Mouse (Mus musculus): ENCODE measurements at regions not wholly inside any gene's neighbourhood (a gene's known extent, or its start where the extent isn't known, plus 50 kb on each side); places are given as distances from the start of the nearest gene placed in this dataset.

DNA sequence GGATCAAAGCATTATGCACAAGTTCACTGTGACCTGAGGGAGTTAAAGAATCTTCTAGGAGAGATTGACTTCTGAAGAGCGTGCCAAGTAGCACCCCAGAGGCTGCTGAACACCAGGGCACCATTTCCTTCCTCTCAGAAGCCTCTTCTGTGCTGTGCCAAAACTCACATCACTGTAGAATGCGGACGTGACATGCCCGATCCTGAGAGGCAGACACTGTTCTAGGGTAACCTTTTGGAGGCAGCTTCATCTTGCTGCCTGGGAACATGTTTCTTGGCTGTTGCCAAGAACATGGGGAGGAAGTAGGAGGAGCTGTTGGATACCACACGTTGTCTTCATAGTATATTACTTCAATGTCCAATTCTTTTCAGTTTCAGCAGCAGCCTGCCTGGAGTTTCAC, 114.9 kb upstream of the Dpt start:
- WGBS = 75% methylated on average over 5 of the region's 5 CpGs
- no peaks in the 10 kb centered on the region for H3K4me1 ChIP-seq (ENCODE audit: control insufficient read depth, insufficient read depth, low read length)
- no peak overlapping the region for H3K27ac ChIP-seq (ENCODE audit: low read depth, low read length)
- DNase-seq (ENCODE audit: low spot score) (no peak), ATAC-seq (ENCODE audit: insufficient read depth, low FRiP score, low TSS enrichment) (no peak)
- no peaks in the 10 kb centered on the region for H3K9me3 ChIP-seq (ENCODE audit: control insufficient read depth, low read length)
- no peak overlapping the region for H3K9ac ChIP-seq (ENCODE audit: low read length)
- no peak overlapping the region for H3K4me2 ChIP-seq (ENCODE audit: low read depth)
- no peak overlapping the region for H3K4me3 ChIP-seq (ENCODE audit: low read depth, low read length)
- H3K27me3 ChIP-seq (ENCODE audit: control insufficient read depth, insufficient read depth, low read length) = no peaks in the 10 kb centered on the region
- no peaks in the 10 kb centered on the region for H3K36me3 ChIP-seq (ENCODE audit: control insufficient read depth, insufficient read depth, low read length)

DNA sequence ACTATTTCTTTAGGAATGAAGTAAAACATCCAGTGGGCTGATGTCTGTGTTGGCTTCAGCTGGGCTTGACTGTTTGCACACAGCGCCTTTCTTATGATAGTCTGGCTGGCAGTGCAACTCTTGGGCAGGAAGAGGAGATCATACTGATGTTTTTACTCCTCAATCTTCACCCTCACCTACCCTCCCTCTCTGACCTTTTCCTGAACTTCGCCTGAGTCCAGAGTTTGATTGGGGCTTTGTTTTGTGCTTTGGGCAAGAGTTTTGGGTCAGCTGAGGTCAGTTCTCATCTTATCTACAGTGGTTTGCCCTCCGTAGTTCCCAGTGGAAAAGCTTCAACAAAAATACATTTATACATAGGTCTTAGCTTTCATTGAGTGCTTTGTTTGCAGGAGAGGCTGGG, 118.1 kb upstream of the Dpt start:
- H3K9ac ChIP-seq (ENCODE audit: low read length) = no peak overlapping the region
- ATAC-seq (ENCODE audit: insufficient read depth, low FRiP score, low TSS enrichment) (no peak), DNase-seq (ENCODE audit: low spot score) (no peak)
- H3K9me3 ChIP-seq (ENCODE audit: control insufficient read depth, low read length) = no peaks in the 10 kb centered on the region
- 68% methylated on average over 3 of the region's 3 CpGs for WGBS
- no peaks in the 10 kb centered on the region for H3K36me3 ChIP-seq (ENCODE audit: control insufficient read depth, insufficient read depth, low read length)
- no peaks in the 10 kb centered on the region for H3K27me3 ChIP-seq (ENCODE audit: control insufficient read depth, insufficient read depth, low read length)
- no peak overlapping the region for H3K4me3 ChIP-seq (ENCODE audit: low read depth, low read length)
- H3K27ac ChIP-seq (ENCODE audit: low read depth, low read length) = no peak overlapping the region
- H3K4me1 ChIP-seq (ENCODE audit: control insufficient read depth, insufficient read depth, low read length) = no peaks in the 10 kb centered on the region
- H3K4me2 ChIP-seq (ENCODE audit: low read depth) = no peak overlapping the region

- Histone ChIP-seq H3K4me1 (ENCODE audit: control insufficient read depth, insufficient read depth, low read length) (no peaks in the 10 kb centered on the region), H3K36me3 (ENCODE audit: control insufficient read depth, insufficient read depth, low read length) (no peaks in the 10 kb centered on the region), H3K9me3 (ENCODE audit: control insufficient read depth, low read length) (no peaks in the 10 kb centered on the region), H3K27me3 (ENCODE audit: control insufficient read depth, insufficient read depth, low read length) (no peaks in the 10 kb centered on the region), H3K27ac (ENCODE audit: low read depth, low read length) (no peak overlapping the region), H3K4me2 (ENCODE audit: low read depth) (no peak overlapping the region), H3K4me3 (ENCODE audit: low read depth, low read length) (no peak overlapping the region), H3K9ac (ENCODE audit: low read length) (no peak overlapping the region)
- DNase-seq (ENCODE audit: low spot score) = no peak
- 91% methylated on average over 1 of the region's 1 CpGs for WGBS
- ATAC-seq (ENCODE audit: insufficient read depth, low FRiP score, low TSS enrichment) = no peak
These were observed 144.2 kb upstream of the Dpt start for GRCm38 (mm10) chr1:164652244-164652643.

DNA sequence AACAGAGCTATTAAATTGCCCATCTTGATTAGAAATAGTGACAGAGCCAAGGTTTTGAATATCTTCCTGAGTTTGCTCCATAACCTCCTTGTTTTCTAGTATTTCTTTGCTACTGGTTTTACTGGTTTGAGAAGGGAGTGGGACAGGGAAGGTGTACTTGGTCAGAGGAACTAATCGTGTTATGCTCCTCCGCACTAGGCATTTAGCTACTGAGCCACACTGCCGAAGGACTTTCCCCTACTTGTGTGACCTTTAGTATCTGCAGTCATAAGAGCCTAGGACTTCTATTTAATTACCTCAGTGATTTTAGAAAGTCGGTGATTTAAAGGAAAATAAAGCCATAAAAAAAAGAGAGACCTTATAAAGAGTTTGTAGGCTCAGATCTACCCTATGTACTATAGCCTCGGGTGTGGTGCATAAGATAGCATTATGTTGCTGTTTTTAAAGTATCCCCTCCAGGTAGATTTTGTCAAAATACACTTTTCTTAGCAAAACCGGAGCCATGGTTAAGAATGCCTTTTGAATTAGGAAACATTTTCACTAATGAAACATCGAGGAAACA, 158.5 kb upstream of the Dpt start:
- Histone ChIP-seq H3K9me3 (ENCODE audit: control insufficient read depth, low read length) (no peaks in the 10 kb centered on the region), H3K9ac (ENCODE audit: low read length) (no peak overlapping the region), H3K36me3 (ENCODE audit: control insufficient read depth, insufficient read depth, low read length) (no peaks in the 10 kb centered on the region), H3K4me1 (ENCODE audit: control insufficient read depth, insufficient read depth, low read length) (no peaks in the 10 kb centered on the region), H3K27me3 (ENCODE audit: control insufficient read depth, insufficient read depth, low read length) (no peaks in the 10 kb centered on the region), H3K4me3 (ENCODE audit: low read depth, low read length) (no peak overlapping the region), H3K4me2 (ENCODE audit: low read depth) (no peak overlapping the region), H3K27ac (ENCODE audit: low read depth, low read length) (no peak overlapping the region)
- DNase-seq (ENCODE audit: low spot score) = no peak
- ATAC-seq (ENCODE audit: insufficient read depth, low FRiP score, low TSS enrichment) = no peak
- 89% methylated on average over 7 of the region's 7 CpGs for WGBS

DNA sequence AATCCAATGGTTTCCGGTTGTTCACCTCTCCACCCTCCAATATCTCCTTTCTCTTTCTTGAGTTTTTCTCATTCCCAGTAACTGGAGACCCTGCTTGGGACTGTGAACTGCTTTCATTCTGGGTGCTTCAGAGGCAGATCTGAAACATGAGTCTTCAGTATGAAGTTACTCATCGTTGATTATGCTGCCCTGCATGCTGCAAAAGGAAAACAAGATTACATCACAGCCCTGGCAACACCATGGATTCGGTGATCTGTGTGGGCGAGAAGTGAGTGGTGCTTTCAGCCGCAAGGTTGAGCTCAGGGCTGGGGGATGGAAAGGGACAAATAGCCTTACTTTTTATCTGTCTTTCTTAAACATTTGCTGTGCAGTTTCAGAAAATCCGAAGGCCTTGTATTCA, 164.8 kb upstream of the Dpt start:
- Histone ChIP-seq H3K9ac (ENCODE audit: low read length) (no peak overlapping the region), H3K27ac (ENCODE audit: low read depth, low read length) (no peak overlapping the region), H3K36me3 (ENCODE audit: control insufficient read depth, insufficient read depth, low read length) (no peaks in the 10 kb centered on the region), H3K4me3 (ENCODE audit: low read depth, low read length) (no peak overlapping the region), H3K4me1 (ENCODE audit: control insufficient read depth, insufficient read depth, low read length) (no peaks in the 10 kb centered on the region), H3K9me3 (ENCODE audit: control insufficient read depth, low read length) (no peaks in the 10 kb centered on the region), H3K27me3 (ENCODE audit: control insufficient read depth, insufficient read depth, low read length) (no peaks in the 10 kb centered on the region), H3K4me2 (ENCODE audit: low read depth) (no peak overlapping the region)
- DNase-seq (ENCODE audit: low spot score) (no peak), ATAC-seq (ENCODE audit: insufficient read depth, low FRiP score, low TSS enrichment) (no peak)
- 91% methylated on average over 6 of the region's 6 CpGs for WGBS

DNA sequence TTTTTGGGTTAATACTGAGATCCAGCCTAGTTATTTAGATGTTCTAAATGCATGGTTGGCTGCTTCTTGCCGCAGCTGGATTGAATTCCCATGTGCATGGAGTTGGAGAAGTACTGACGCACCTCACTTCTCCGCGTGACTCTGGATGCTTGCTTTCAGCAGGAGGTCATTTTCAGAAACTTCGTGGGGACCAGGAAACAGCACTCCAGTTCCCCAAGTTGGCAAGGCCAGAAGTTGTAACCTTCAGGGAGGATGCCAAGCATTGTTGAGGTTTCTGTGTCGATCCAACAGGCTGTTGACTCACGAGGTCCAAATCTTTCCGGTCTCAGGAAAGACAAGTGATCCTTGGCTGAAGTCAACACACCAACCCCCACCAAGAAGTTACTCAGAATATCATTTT, 167.6 kb upstream of the Dpt start:
- Histone ChIP-seq H3K4me1 (ENCODE audit: control insufficient read depth, insufficient read depth, low read length) (no peaks in the 10 kb centered on the region), H3K4me2 (ENCODE audit: low read depth) (no peak overlapping the region), H3K27me3 (ENCODE audit: control insufficient read depth, insufficient read depth, low read length) (no peaks in the 10 kb centered on the region), H3K27ac (ENCODE audit: low read depth, low read length) (no peak overlapping the region), H3K4me3 (ENCODE audit: low read depth, low read length) (no peak overlapping the region), H3K9me3 (ENCODE audit: control insufficient read depth, low read length) (no peaks in the 10 kb centered on the region), H3K36me3 (ENCODE audit: control insufficient read depth, insufficient read depth, low read length) (no peaks in the 10 kb centered on the region), H3K9ac (ENCODE audit: low read length) (no peak overlapping the region)
- no peak for DNase-seq (ENCODE audit: low spot score)
- WGBS = 86% methylated on average over 8 of the region's 8 CpGs
- no peak for ATAC-seq (ENCODE audit: insufficient read depth, low FRiP score, low TSS enrichment)

GRCm38 (mm10) chr1:164622946-164623345, 164.8 kb upstream of the Atp1b1 start:
- WGBS = 93% methylated on average over 4 of the region's 4 CpGs

DNA sequence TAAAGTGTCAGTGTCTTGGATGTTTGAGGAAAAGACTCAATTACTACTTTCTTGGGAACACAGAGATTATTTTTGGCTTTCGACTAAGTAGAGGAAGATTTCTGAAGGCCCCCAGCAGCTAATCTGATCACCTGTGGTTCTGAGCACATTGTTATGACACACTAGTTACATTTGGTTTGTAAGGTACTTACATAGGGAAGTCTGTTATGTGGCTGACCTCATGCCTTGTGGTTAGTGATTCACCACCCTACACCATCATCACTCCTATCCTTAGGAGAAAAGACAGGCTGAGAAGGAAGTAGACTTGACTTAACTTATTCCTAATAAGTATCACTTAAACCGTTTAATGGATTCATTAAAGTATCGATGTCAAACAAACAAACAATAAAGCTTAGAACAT, 164.3 kb upstream of the Atp1b1 start:
- Histone ChIP-seq H3K27ac (ENCODE audit: low read depth, low read length) (no peak overlapping the region), H3K9ac (ENCODE audit: low read length) (no peak overlapping the region), H3K4me2 (ENCODE audit: low read depth) (no peak overlapping the region), H3K27me3 (ENCODE audit: control insufficient read depth, insufficient read depth, low read length) (no peaks in the 10 kb centered on the region), H3K4me1 (ENCODE audit: control insufficient read depth, insufficient read depth, low read length) (no peaks in the 10 kb centered on the region), H3K9me3 (ENCODE audit: control insufficient read depth, low read length) (no peaks in the 10 kb centered on the region), H3K36me3 (ENCODE audit: control insufficient read depth, insufficient read depth, low read length) (no peaks in the 10 kb centered on the region), H3K4me3 (ENCODE audit: low read depth, low read length) (no peak overlapping the region)
- WGBS = 90% methylated on average over 3 of the region's 3 CpGs
- DNase-seq (ENCODE audit: low spot score) (no peak), ATAC-seq (ENCODE audit: insufficient read depth, low FRiP score, low TSS enrichment) (no peak)

More at GRCm38 (mm10) chr1:164622946-164623345, 164.8 kb upstream of the Atp1b1 start:
- no peaks in the 10 kb centered on the region for H3K27me3 ChIP-seq (ENCODE audit: control insufficient read depth, insufficient read depth, low read length)
- no peak overlapping the region for H3K4me3 ChIP-seq (ENCODE audit: low read depth, low read length)
- H3K9me3 ChIP-seq (ENCODE audit: control insufficient read depth, low read length) = no peaks in the 10 kb centered on the region
- no peak overlapping the region for H3K27ac ChIP-seq (ENCODE audit: low read depth, low read length)
- DNase-seq (ENCODE audit: low spot score) (no peak), ATAC-seq (ENCODE audit: insufficient read depth, low FRiP score, low TSS enrichment) (no peak)
- no peak overlapping the region for H3K4me2 ChIP-seq (ENCODE audit: low read depth)
- H3K36me3 ChIP-seq (ENCODE audit: control insufficient read depth, insufficient read depth, low read length) = no peaks in the 10 kb centered on the region
- no peak overlapping the region for H3K9ac ChIP-seq (ENCODE audit: low read length)
- no peaks in the 10 kb centered on the region for H3K4me1 ChIP-seq (ENCODE audit: control insufficient read depth, insufficient read depth, low read length)

- H3K9ac ChIP-seq (ENCODE audit: low read length) = no peak overlapping the region
- H3K36me3 ChIP-seq (ENCODE audit: control insufficient read depth, insufficient read depth, low read length) = no peaks in the 10 kb centered on the region
- WGBS = 85% methylated on average over 1 of the region's 1 CpGs
- no peak overlapping the region for H3K4me2 ChIP-seq (ENCODE audit: low read depth)
- no peaks in the 10 kb centered on the region for H3K4me1 ChIP-seq (ENCODE audit: control insufficient read depth, insufficient read depth, low read length)
- H3K9me3 ChIP-seq (ENCODE audit: control insufficient read depth, low read length) = no peaks in the 10 kb centered on the region
- no peak overlapping the region for H3K27ac ChIP-seq (ENCODE audit: low read depth, low read length)
- no peak overlapping the region for H3K4me3 ChIP-seq (ENCODE audit: low read depth, low read length)
- no peaks in the 10 kb centered on the region for H3K27me3 ChIP-seq (ENCODE audit: control insufficient read depth, insufficient read depth, low read length)
- ATAC-seq (ENCODE audit: insufficient read depth, low FRiP score, low TSS enrichment) (no peak), DNase-seq (ENCODE audit: low spot score) (no peak)
These were observed 162.0 kb upstream of the Atp1b1 start for GRCm38 (mm10) chr1:164620129-164620528.

All from neural tube, embryonic 11.5 days (tissue).